Mouse (Mus musculus): ENCODE measurements around the gene C330007P06Rik.
A peak's percentile ranks its signal among the peaks of the same experiment; 100 is the strongest.
"Not testable (repeated sequence)": the region's sequence is repeated elsewhere in the genome, so short reads cannot be mapped to it uniquely, and the experiment has no call there.

Gene C330007P06Rik

GRCm38 (mm10) chrX:36873765-36874164, at the start of gene C330007P06Rik, which contains the start of gene Ube2a:
C330007P06Rik (minus strand) TSS chrX:36874111.
Ube2a (plus strand) TSS chrX:36873900.
- no peak for DNase-seq

- DNase-seq, result no peak
Measured at GRCm38 (mm10) chrX:36921346-36921745, 47.4 kb upstream of the C330007P06Rik start.

- DNase-seq, result no peak
Measured at GRCm38 (mm10) chrX:36917749-36918148, 43.8 kb upstream of the C330007P06Rik start.

GRCm38 (mm10) chrX:36911343-36911742, 37.4 kb upstream of the C330007P06Rik start:
- DNase-seq, result peak; percentile 21 to 36

- DNase-seq, result no peak
Measured at GRCm38 (mm10) chrX:36906539-36906938, 32.6 kb upstream of the C330007P06Rik start.

GRCm38 (mm10) chrX:36903115-36903768, 29.3 kb upstream of the C330007P06Rik start:
- peak; percentile 93 for DNase-seq

- DNase-seq, result peak; percentile 11 to 15
Measured at GRCm38 (mm10) chrX:36902321-36903114, 28.6 kb upstream of the C330007P06Rik start, which contains the start of gene Nkrf. Nkrf (minus strand) TSS chrX:36902899.

- DNase-seq, result no peak
Measured at GRCm38 (mm10) chrX:36901655-36902054, 27.7 kb upstream of the C330007P06Rik start.

- DNase-seq, result not testable (repeated sequence)
Measured at GRCm38 (mm10) chrX:36898931-36899330, 25.0 kb upstream of the C330007P06Rik start.

GRCm38 (mm10) chrX:36884719-36885118, 10.8 kb upstream of the C330007P06Rik start:
- no peak for DNase-seq

- peak in 1 of 2 experiments; percentile 16 for DNase-seq
Measured at GRCm38 (mm10) chrX:36874704-36875128, 805 bp upstream of the C330007P06Rik start.

- DNase-seq, result peak; percentile 88 to 91
Measured at GRCm38 (mm10) chrX:36874178-36874696, 326 bp upstream of the C330007P06Rik start.

GRCm38 (mm10) chrX:36870372-36870771, 3.5 kb downstream of the C330007P06Rik start:
- no peak for DNase-seq

GRCm38 (mm10) chrX:36864609-36865328, 9.1 kb downstream of the C330007P06Rik start:
- DNase-seq, result no peak

- peak; percentile 83 to 87 for DNase-seq
Measured at GRCm38 (mm10) chrX:36863766-36864608, 9.9 kb downstream of the C330007P06Rik start.

- DNase-seq, result peak in 1 of 2 experiments; percentile 27
Measured at GRCm38 (mm10) chrX:36852631-36853030, 21.3 kb downstream of the C330007P06Rik start.

GRCm38 (mm10) chrX:36847152-36847551, 26.8 kb downstream of the C330007P06Rik start:
- DNase-seq, result no peak

- no peak for DNase-seq
Measured at GRCm38 (mm10) chrX:36843346-36843990, 30.4 kb downstream of the C330007P06Rik start.

GRCm38 (mm10) chrX:36841698-36842097, 32.2 kb downstream of the C330007P06Rik start:
- no peak for DNase-seq

GRCm38 (mm10) chrX:36839391-36839790, 34.5 kb downstream of the C330007P06Rik start:
- DNase-seq, result peak; percentile 68 to 73

- no peak for DNase-seq
Measured at GRCm38 (mm10) chrX:36837069-36837676, 36.7 kb downstream of the C330007P06Rik start.
